Mouse (Mus musculus): Measurements from ENCODE around the gene Nav2. TPM values are rescaled to one million over a fixed set of nuclear protein-coding genes. Genes with fewer than 3 reads are reported as not detected.

Gene Nav2
- polyA plus RNA-seq, 1 experiment = 51.7 TPM

GRCm38 (mm10) chr7:49335056-49335455 lies 426.5 kb downstream of the Nav2 start:
- H3K4me3 ChIP-seq (ENCODE audit: low read depth, low read length) = no peak overlapping the region
- H3K9ac ChIP-seq (ENCODE audit: low read depth, poor library complexity, severe bottlenecking) = no peak overlapping the region
- no peaks in the 10 kb centered on the region for H3K27me3 ChIP-seq (ENCODE audit: control insufficient read depth, insufficient read depth, low read length, poor library complexity, severe bottlenecking)
- H3K27ac ChIP-seq (ENCODE audit: insufficient read depth, low read length) = no peak overlapping the region
- peaks cover 2% of the 10 kb centered on the region for H3K4me1 ChIP-seq (ENCODE audit: control insufficient read depth, insufficient read depth, low read length)
- TF ChIP-seq CTCF (IDR thresholded peaks at IDR 0.05; ENCODE audit: low read depth, low read length) (no peak), POLR2A (IDR thresholded peaks at IDR 0.05; ENCODE audit: insufficient read depth, low read length) (no peak), EP300 (IDR thresholded peaks at IDR 0.05; ENCODE audit: insufficient read depth, low read depth, low read length) (no peak)
- H3K36me3 ChIP-seq (ENCODE audit: control insufficient read depth, insufficient read depth, low read length, poor library complexity, severe bottlenecking) = no peaks in the 10 kb centered on the region
- H3K9me3 ChIP-seq (replicated peaks; ENCODE audit: control insufficient read depth, insufficient read depth, low read length, poor library complexity, severe bottlenecking) = no peaks in the 10 kb centered on the region

- Histone ChIP-seq H3K27ac (ENCODE audit: insufficient read depth, low read length) (no peak overlapping the region), H3K9me3 (replicated peaks; ENCODE audit: control insufficient read depth, insufficient read depth, low read length, poor library complexity, severe bottlenecking) (no peaks in the 10 kb centered on the region), H3K9ac (ENCODE audit: low read depth, poor library complexity, severe bottlenecking) (no peak overlapping the region), H3K36me3 (ENCODE audit: control insufficient read depth, insufficient read depth, low read length, poor library complexity, severe bottlenecking) (no peaks in the 10 kb centered on the region), H3K4me3 (ENCODE audit: low read depth, low read length) (no peak overlapping the region), H3K4me1 (ENCODE audit: control insufficient read depth, insufficient read depth, low read length) (peaks cover 3% of the 10 kb centered on the region), H3K27me3 (ENCODE audit: control insufficient read depth, insufficient read depth, low read length, poor library complexity, severe bottlenecking) (no peaks in the 10 kb centered on the region)
- no peak for TF ChIP-seq CTCF (IDR thresholded peaks at IDR 0.05; ENCODE audit: low read depth, low read length)
- no peak for TF ChIP-seq POLR2A (IDR thresholded peaks at IDR 0.05; ENCODE audit: insufficient read depth, low read length)
- TF ChIP-seq EP300 (IDR thresholded peaks at IDR 0.05; ENCODE audit: insufficient read depth, low read depth, low read length) = no peak
Observed at GRCm38 (mm10) chr7:49336725-49337124, 428.2 kb downstream of the Nav2 start.

DNA sequence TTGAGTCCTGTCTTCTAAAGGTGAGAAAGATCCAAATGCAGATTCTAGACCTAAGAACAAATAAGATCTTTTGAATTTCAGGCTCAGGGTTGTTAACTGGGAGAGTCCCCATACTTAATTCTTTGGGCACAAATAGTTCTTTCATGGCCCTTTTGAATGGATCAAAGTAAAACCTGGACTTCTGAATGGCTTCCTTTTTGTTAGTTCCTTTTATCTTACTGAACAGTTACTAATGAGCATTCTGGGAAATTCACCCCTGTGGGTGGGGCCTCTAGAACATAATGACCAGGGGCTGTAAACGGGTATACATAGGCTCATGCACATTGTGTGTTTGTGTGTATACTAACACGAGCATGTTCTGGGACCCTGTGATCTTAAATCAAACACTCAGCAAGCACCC lies 429.2 kb downstream of the Nav2 start:
- H3K9ac ChIP-seq (ENCODE audit: low read depth, poor library complexity, severe bottlenecking) = no peak overlapping the region
- H3K27me3 ChIP-seq (ENCODE audit: control insufficient read depth, insufficient read depth, low read length, poor library complexity, severe bottlenecking) = no peaks in the 10 kb centered on the region
- peaks cover 3% of the 10 kb centered on the region for H3K4me1 ChIP-seq (ENCODE audit: control insufficient read depth, insufficient read depth, low read length)
- TF ChIP-seq EP300 (IDR thresholded peaks at IDR 0.05; ENCODE audit: insufficient read depth, low read depth, low read length) = no peak
- TF ChIP-seq POLR2A (IDR thresholded peaks at IDR 0.05; ENCODE audit: insufficient read depth, low read length) = no peak
- H3K9me3 ChIP-seq (replicated peaks; ENCODE audit: control insufficient read depth, insufficient read depth, low read length, poor library complexity, severe bottlenecking) = no peaks in the 10 kb centered on the region
- no peak overlapping the region for H3K27ac ChIP-seq (ENCODE audit: insufficient read depth, low read length)
- no peak overlapping the region for H3K4me3 ChIP-seq (ENCODE audit: low read depth, low read length)
- H3K36me3 ChIP-seq (ENCODE audit: control insufficient read depth, insufficient read depth, low read length, poor library complexity, severe bottlenecking) = no peaks in the 10 kb centered on the region

GRCm38 (mm10) chr7:49339953-49340352 lies 431.4 kb downstream of the Nav2 start:
- peaks cover 7% of the 10 kb centered on the region for H3K4me1 ChIP-seq (ENCODE audit: control insufficient read depth, insufficient read depth, low read length)
- H3K4me3 ChIP-seq (ENCODE audit: low read depth, low read length) = no peak overlapping the region
- H3K9ac ChIP-seq (ENCODE audit: low read depth, poor library complexity, severe bottlenecking) = no peak overlapping the region
- no peaks in the 10 kb centered on the region for H3K27me3 ChIP-seq (ENCODE audit: control insufficient read depth, insufficient read depth, low read length, poor library complexity, severe bottlenecking)
- TF ChIP-seq CTCF (IDR thresholded peaks at IDR 0.05; ENCODE audit: low read depth, low read length) (no peak), EP300 (IDR thresholded peaks at IDR 0.05; ENCODE audit: insufficient read depth, low read depth, low read length) (no peak), POLR2A (IDR thresholded peaks at IDR 0.05; ENCODE audit: insufficient read depth, low read length) (no peak)
- no peak overlapping the region for H3K27ac ChIP-seq (ENCODE audit: insufficient read depth, low read length)
- no peaks in the 10 kb centered on the region for H3K36me3 ChIP-seq (ENCODE audit: control insufficient read depth, insufficient read depth, low read length, poor library complexity, severe bottlenecking)
- no peaks in the 10 kb centered on the region for H3K9me3 ChIP-seq (replicated peaks; ENCODE audit: control insufficient read depth, insufficient read depth, low read length, poor library complexity, severe bottlenecking)

DNA sequence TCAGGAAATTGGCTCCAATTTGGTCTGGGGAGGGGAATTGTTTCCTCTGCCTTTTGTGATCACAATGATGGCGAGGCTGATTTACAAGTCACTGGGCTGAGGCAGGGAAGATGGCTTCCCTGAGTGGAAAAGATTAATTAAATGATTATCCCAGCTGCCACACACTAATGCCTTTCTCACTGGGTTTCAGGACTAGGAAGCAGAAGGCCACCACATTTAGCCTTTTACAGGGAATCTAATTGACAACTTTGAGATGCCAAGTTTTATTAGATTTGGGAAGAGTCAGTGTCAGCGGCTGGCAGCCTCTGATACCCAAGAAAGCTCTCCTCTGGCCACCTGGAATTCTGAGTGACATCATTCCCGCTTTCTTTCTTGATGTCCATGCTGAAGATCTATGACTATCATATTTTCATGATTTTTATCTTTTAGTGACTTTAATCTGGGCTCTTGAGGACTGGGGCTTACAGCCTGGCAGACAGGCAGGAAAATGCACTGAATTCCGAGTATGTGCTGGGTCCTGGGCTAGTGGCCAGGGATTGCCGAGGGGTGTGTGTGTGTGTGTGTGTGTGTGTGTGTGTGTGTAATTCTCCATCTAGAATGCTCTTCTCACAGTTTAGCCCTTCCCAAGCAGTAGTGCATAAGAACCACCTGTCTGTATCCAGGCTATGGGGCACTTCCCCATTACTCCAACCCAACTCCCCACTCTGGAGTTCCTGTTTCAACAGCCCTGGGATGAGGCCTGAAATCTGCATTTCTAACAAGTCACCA lies 432.8 kb downstream of the Nav2 start:
- Histone ChIP-seq H3K27ac (ENCODE audit: insufficient read depth, low read length) (peak overlapping the region; percentile 55; the same call in 1 of the 2 replicates), H3K4me1 (ENCODE audit: control insufficient read depth, insufficient read depth, low read length) (peaks cover 13% of the 10 kb centered on the region), H3K9me3 (replicated peaks; ENCODE audit: control insufficient read depth, insufficient read depth, low read length, poor library complexity, severe bottlenecking) (no peaks in the 10 kb centered on the region), H3K27me3 (ENCODE audit: control insufficient read depth, insufficient read depth, low read length, poor library complexity, severe bottlenecking) (no peaks in the 10 kb centered on the region), H3K36me3 (ENCODE audit: control insufficient read depth, insufficient read depth, low read length, poor library complexity, severe bottlenecking) (no peaks in the 10 kb centered on the region), H3K9ac (ENCODE audit: low read depth, poor library complexity, severe bottlenecking) (no peak overlapping the region), H3K4me3 (ENCODE audit: low read depth, low read length) (no peak overlapping the region)
- no peak for TF ChIP-seq CTCF (IDR thresholded peaks at IDR 0.05; ENCODE audit: low read depth, low read length)
- no peak for TF ChIP-seq POLR2A (IDR thresholded peaks at IDR 0.05; ENCODE audit: insufficient read depth, low read length)
- TF ChIP-seq EP300 (IDR thresholded peaks at IDR 0.05; ENCODE audit: insufficient read depth, low read depth, low read length) = no peak

DNA sequence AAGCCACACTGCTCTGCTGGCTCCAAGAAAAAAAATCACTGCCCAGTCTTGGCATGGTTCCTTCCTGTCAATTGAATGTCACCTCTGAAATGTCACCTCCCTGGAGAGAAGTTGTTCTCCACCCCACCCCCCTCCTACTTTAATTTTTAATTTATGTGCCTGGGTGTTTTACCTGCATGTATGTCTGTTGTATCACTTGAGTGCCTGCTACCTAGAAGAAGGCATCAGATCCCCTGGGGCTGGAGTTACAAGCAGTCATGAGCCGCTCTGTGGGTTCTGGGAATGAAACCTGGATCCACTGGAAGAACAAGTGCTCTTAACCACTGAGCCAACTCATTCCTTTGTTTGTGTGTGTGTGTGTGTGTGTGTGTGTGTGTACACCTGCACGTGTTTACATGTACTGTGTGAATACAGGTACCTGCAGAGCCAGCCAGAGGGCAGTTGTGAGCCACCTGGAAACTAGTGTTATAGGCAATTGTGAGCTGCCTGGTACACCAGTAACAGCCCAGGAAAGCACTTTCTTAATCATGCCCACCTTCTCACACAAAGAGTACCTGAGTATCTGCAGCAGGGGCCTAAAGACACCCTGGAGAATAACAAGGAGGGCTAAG lies 433.5 kb downstream of the Nav2 start:
- peaks cover 13% of the 10 kb centered on the region for H3K4me1 ChIP-seq (ENCODE audit: control insufficient read depth, insufficient read depth, low read length)
- no peak overlapping the region for H3K4me3 ChIP-seq (ENCODE audit: low read depth, low read length)
- no peaks in the 10 kb centered on the region for H3K27me3 ChIP-seq (ENCODE audit: control insufficient read depth, insufficient read depth, low read length, poor library complexity, severe bottlenecking)
- H3K27ac ChIP-seq (ENCODE audit: insufficient read depth, low read length) = peak overlapping the region; percentile 55
- no peaks in the 10 kb centered on the region for H3K36me3 ChIP-seq (ENCODE audit: control insufficient read depth, insufficient read depth, low read length, poor library complexity, severe bottlenecking)
- H3K9ac ChIP-seq (ENCODE audit: low read depth, poor library complexity, severe bottlenecking) = peak overlapping the region; percentile 64; the same call in 1 of the 2 replicates
- TF ChIP-seq CTCF (IDR thresholded peaks at IDR 0.05; ENCODE audit: low read depth, low read length) = peak; percentile 44
- TF ChIP-seq POLR2A (IDR thresholded peaks at IDR 0.05; ENCODE audit: insufficient read depth, low read length) = no peak
- no peak for TF ChIP-seq EP300 (IDR thresholded peaks at IDR 0.05; ENCODE audit: insufficient read depth, low read depth, low read length)
- no peaks in the 10 kb centered on the region for H3K9me3 ChIP-seq (replicated peaks; ENCODE audit: control insufficient read depth, insufficient read depth, low read length, poor library complexity, severe bottlenecking)

All from ES-Bruce4 (cell line).